In the genomic region with DNA sequence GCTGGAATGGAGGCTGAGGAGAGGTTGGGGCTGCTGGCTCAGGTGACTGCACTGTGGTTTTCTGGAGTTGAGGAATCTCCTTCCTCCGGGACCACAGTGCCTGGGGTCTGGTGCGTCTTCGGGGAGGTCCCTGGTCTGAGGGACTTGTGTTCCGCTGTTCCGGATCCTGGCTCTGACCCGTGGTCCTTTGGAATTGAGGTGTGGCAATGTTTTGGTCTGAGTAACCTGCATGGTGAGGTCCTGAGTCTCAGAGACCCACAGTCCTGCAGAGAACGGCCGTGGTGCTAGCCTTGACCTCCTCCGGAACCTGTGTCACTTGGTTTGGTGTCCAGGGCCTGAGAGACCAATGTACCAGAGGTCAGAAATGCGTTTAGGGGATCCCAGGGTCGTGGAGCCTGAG, we compare ENCODE assay signal across 8 mouse cellular contexts. TPM values are rescaled to one million over a fixed set of nuclear protein-coding genes. Genes with fewer than 3 reads are reported as not detected.
DNase-seq lines count a peak whose midpoint lies in the region; ATAC-seq and TF ChIP-seq lines count a peak whose summit lies in the region.

No protein-coding gene starts in this region.

- TF ChIP-seq CTCF in bone marrow macrophage, adult 2 months (IDR thresholded peaks at IDR 0.05; ENCODE audit: low read depth, low read length), result no peak

- peak overlapping the region; percentile 87 for H3K9ac ChIP-seq in heart, embryonic 15.5 days
- peak overlapping the region; percentile 91 for H3K9ac ChIP-seq in liver, embryonic 13.5 days
- H3K9ac ChIP-seq in stomach, embryonic 16.5 days (ENCODE audit: low read length), result peak overlapping the region; percentile 90

- H3K27me3 ChIP-seq in heart, embryonic 15.5 days, result no peaks in the 10 kb centered on the region
- H3K27me3 ChIP-seq in liver, embryonic 13.5 days, result no peaks in the 10 kb centered on the region
- H3K27me3 ChIP-seq in stomach, embryonic 16.5 days (ENCODE audit: control insufficient read depth, insufficient read depth, low read length), result no peaks in the 10 kb centered on the region

- H3K36me3 ChIP-seq in heart, embryonic 15.5 days, result peaks cover 8% of the 10 kb centered on the region; the same call in 1 of the 2 replicates
- peaks cover 21% of the 10 kb centered on the region for H3K36me3 ChIP-seq in liver, embryonic 13.5 days
- peaks cover 13% of the 10 kb centered on the region; the same call in 1 of the 2 replicates for H3K36me3 ChIP-seq in stomach, embryonic 16.5 days (ENCODE audit: control insufficient read depth, insufficient read depth, low read length)

- H3K9me3 ChIP-seq in heart, embryonic 15.5 days (replicated peaks), result no peaks in the 10 kb centered on the region
- H3K9me3 ChIP-seq in liver, embryonic 13.5 days (replicated peaks), result no peaks in the 10 kb centered on the region
- H3K9me3 ChIP-seq in stomach, embryonic 16.5 days (replicated peaks; ENCODE audit: control insufficient read depth, low read length), result no peaks in the 10 kb centered on the region

- ATAC-seq in heart, embryonic 15.5 days (replicated peaks; ENCODE audit: insufficient number of reproducible peaks, insufficient read depth, low FRiP score, low read depth), result no peak
- ATAC-seq in liver, embryonic 13.5 days (ENCODE audit: low read depth), result no peak
- no peak for ATAC-seq in stomach, embryonic 16.5 days (ENCODE audit: insufficient read depth, low FRiP score)

- 2% methylated on average over 11 of the region's 11 CpGs for WGBS in heart, embryonic 15.5 days
- under 1% methylated on average over 11 of the region's 11 CpGs for WGBS in liver, embryonic 13.5 days (ENCODE audit: insufficient replicate concordance)
- 1% methylated on average over 11 of the region's 11 CpGs for WGBS in stomach, embryonic 16.5 days

- H3K4me1 ChIP-seq in bone marrow macrophage, adult 2 months (ENCODE audit: control insufficient read depth, insufficient read depth, low read length), result peaks cover 22% of the 10 kb centered on the region
- peaks cover 32% of the 10 kb centered on the region for H3K4me1 ChIP-seq in heart, embryonic 15.5 days (replicated peaks)
- H3K4me1 ChIP-seq in liver, embryonic 13.5 days (replicated peaks), result peaks cover 46% of the 10 kb centered on the region
- peaks cover 19% of the 10 kb centered on the region for H3K4me1 ChIP-seq in stomach, embryonic 16.5 days (ENCODE audit: control insufficient read depth, insufficient read depth, low read length)

- H3K4me2 ChIP-seq in heart, embryonic 15.5 days, result peak overlapping the region; percentile 93
- H3K4me2 ChIP-seq in liver, embryonic 13.5 days, result peak overlapping the region; percentile 97
- H3K4me2 ChIP-seq in stomach, embryonic 16.5 days (ENCODE audit: low read depth, low read length), result peak overlapping the region; percentile 69

- H3K27ac ChIP-seq in bone marrow macrophage, adult 2 months (ENCODE audit: insufficient read depth, low read depth, low read length), result no peak overlapping the region
- H3K27ac ChIP-seq in heart, embryonic 15.5 days, result peak overlapping the region; percentile 78
- peak overlapping the region; percentile 73 for H3K27ac ChIP-seq in liver, embryonic 13.5 days
- H3K27ac ChIP-seq in stomach, embryonic 16.5 days (ENCODE audit: low read length), result peak overlapping the region; percentile 71; the same call in 1 of the 2 replicates

- no peak for TF ChIP-seq POLR2A in bone marrow macrophage, adult 2 months (IDR thresholded peaks at IDR 0.05; ENCODE audit: borderline replicate concordance, low read depth, low read length)

- peak; percentile 45 for DNase-seq in kidney, adult 9 months
- no peak for DNase-seq in kidney, postnatal 4 days
- no peak for DNase-seq in liver, embryonic 13.5 days
- DNase-seq in ovary, postnatal 10 days (ENCODE audit: low spot score), result no peak
- no peak for DNase-seq in retina, embryonic 14.5 days (ENCODE audit: low spot score)

- H3K4me3 ChIP-seq in bone marrow macrophage, adult 2 months (ENCODE audit: insufficient read depth, low read length), result peak overlapping the region; percentile 77
- peak overlapping the region; percentile 90 for H3K4me3 ChIP-seq in heart, embryonic 15.5 days
- peak overlapping the region; percentile 86 for H3K4me3 ChIP-seq in liver, embryonic 13.5 days (replicated peaks)
- H3K4me3 ChIP-seq in stomach, embryonic 16.5 days (replicated peaks; ENCODE audit: low read length), result peak overlapping the region; percentile 87

RNA-seq across cellular contexts. Expression of a gene that starts 0.5 kb away (rescaled TPM):
- 33.0 and 41.1 TPM in 2 replicates for polyA plus RNA-seq in bone marrow macrophage, adult 2 months (2012; ENCODE audit: insufficient read depth, insufficient read length, missing spikeins)
- 65.8 and 86.4 TPM in 2 replicates for polyA plus RNA-seq in heart, embryonic 15.5 days (2015; fragmentation: Nextera tagmentation; extraction: Ambion mirVana)
- polyA plus RNA-seq in liver, embryonic 13.5 days (2015; fragmentation: Nextera tagmentation; extraction: Ambion mirVana), result 59.0 and 64.9 TPM in 2 replicates
- polyA plus RNA-seq in stomach, embryonic 16.5 days (2015; fragmentation: Nextera tagmentation; extraction: Ambion mirVana), result 77.3 and 80.1 TPM in 2 replicates

RNA-seq across cellular contexts. Expression of a gene that starts 5.1 kb away (rescaled TPM):
- polyA plus RNA-seq in bone marrow macrophage, adult 2 months (2012; ENCODE audit: insufficient read depth, insufficient read length, missing spikeins), result 55.7 and 67.6 TPM in 2 replicates
- 42.0 and 45.0 TPM in 2 replicates for polyA plus RNA-seq in heart, embryonic 15.5 days (2015; fragmentation: Nextera tagmentation; extraction: Ambion mirVana)
- 14.2 and 15.6 TPM in 2 replicates for polyA plus RNA-seq in liver, embryonic 13.5 days (2015; fragmentation: Nextera tagmentation; extraction: Ambion mirVana)
- 39.4 and 42.1 TPM in 2 replicates for polyA plus RNA-seq in stomach, embryonic 16.5 days (2015; fragmentation: Nextera tagmentation; extraction: Ambion mirVana)

RNA-seq across cellular contexts. Expression of a gene that starts 29.7 kb away (rescaled TPM):
- polyA plus RNA-seq in bone marrow macrophage, adult 2 months (2012; ENCODE audit: insufficient read depth, insufficient read length, missing spikeins), result 0.16 TPM in 1 of 2 replicates, not detected in the other
- 0.41 and 0.57 TPM in 2 replicates for polyA plus RNA-seq in heart, embryonic 15.5 days (2015; fragmentation: Nextera tagmentation; extraction: Ambion mirVana)
- not detected in 2 replicates for polyA plus RNA-seq in liver, embryonic 13.5 days (2015; fragmentation: Nextera tagmentation; extraction: Ambion mirVana)
- 0.80 and 0.90 TPM in 2 replicates for polyA plus RNA-seq in stomach, embryonic 16.5 days (2015; fragmentation: Nextera tagmentation; extraction: Ambion mirVana)

RNA-seq across cellular contexts. Expression of a gene that starts 37.5 kb away (rescaled TPM):
- polyA plus RNA-seq in bone marrow macrophage, adult 2 months (2012; ENCODE audit: insufficient read depth, insufficient read length, missing spikeins), result not detected in 2 replicates
- 1.0 and 1.1 TPM in 2 replicates for polyA plus RNA-seq in heart, embryonic 15.5 days (2015; fragmentation: Nextera tagmentation; extraction: Ambion mirVana)
- 0.23 and 0.32 TPM in 2 replicates for polyA plus RNA-seq in liver, embryonic 13.5 days (2015; fragmentation: Nextera tagmentation; extraction: Ambion mirVana)
- polyA plus RNA-seq in stomach, embryonic 16.5 days (2015; fragmentation: Nextera tagmentation; extraction: Ambion mirVana), result 0.62 and 1.2 TPM in 2 replicates

RNA-seq across cellular contexts. Expression of a gene that starts 39.7 kb away (rescaled TPM):
- polyA plus RNA-seq in bone marrow macrophage, adult 2 months (2012; ENCODE audit: insufficient read depth, insufficient read length, missing spikeins), result 11.5 and 14.1 TPM in 2 replicates
- polyA plus RNA-seq in heart, embryonic 15.5 days (2015; fragmentation: Nextera tagmentation; extraction: Ambion mirVana), result 10.1 and 15.0 TPM in 2 replicates
- polyA plus RNA-seq in liver, embryonic 13.5 days (2015; fragmentation: Nextera tagmentation; extraction: Ambion mirVana), result 19.8 and 27.1 TPM in 2 replicates
- 16.3 and 17.8 TPM in 2 replicates for polyA plus RNA-seq in stomach, embryonic 16.5 days (2015; fragmentation: Nextera tagmentation; extraction: Ambion mirVana)
